Mouse (Mus musculus): ENCODE measurements around the gene Tpm4.
"Not testable (repeated sequence)": the region's sequence is repeated elsewhere in the genome, so short reads cannot be mapped to it uniquely, and the experiment has no call there.

Gene Tpm4

DNA sequence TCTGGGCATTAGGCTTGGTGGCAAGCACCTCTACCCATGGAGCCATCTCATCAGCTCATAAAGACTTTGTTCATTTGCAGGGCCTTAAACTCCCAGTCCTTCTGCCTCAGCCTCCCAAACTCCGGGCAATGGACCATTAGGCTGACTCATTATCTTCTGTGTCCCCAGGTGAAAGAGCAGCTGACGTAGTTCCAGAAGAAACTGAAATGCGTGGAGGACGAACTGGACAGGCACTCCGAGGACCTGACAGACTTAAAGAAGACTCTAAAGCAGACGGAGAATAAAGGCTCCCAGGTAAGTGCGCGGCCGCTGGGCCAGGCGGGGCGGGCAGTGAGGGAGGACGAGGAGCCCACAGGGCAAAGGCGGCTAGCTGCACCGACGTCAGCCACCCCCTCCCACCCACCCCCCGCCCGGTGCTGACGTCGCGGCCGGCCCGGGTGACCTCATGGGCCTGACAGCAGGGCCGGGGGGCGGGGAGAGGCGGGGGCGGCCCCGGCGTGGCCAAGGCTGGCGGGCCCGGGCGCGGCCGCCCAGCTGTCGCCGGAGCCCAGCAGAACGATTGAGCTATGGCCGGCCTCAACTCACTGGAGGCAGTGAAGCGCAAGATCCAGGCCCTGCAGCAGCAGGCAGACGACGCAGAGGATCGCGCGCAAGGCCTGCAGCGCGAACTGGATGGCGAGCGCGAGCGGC lies at the start of gene Tpm4:
Gene Tpm4, plus strand, starts transcription at position 220 of the 690 bp plus-strand sequence.
- no peak for DNase-seq (ENCODE audit: low read depth)

DNA sequence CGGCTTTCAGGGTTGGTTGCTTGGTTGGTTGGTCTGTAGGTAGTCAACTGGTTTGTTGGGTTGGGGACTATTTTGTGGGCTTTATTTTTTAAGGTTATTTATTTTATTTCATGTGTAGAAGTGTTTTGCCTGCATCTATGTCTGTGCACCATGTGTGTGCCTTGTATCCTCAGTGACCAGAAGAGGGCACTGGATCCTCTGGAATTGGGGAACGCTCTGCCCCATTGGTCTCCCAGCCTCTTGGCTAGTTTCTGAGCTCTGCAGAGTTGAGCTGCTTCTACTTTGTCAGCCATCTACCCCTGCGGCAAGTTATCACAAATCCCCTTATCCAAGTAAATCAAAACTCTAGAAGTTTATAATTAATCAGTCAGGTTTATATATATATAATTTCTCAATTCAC lies 47.2 kb upstream of the Tpm4 start:
- DNase-seq (ENCODE audit: low read depth): not testable (repeated sequence)

DNA sequence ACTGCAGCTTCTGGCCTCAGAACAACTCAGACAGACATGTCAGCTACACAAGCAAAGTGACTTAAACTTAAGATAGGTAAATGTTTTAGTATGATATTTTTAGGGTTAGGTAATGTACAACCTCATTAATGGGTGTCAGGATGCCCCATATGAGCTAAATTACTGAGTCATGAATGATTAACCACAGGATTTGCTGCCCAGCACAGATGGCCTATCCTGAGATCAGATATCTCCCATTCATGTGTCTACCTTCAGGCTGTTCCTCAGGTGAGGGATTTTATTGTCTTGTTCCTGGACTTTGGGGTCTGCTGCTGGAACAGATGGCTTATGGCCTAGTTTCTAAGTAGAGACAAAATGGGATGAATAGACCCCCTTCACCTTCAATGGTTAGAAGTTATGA lies 38.1 kb upstream of the Tpm4 start:
- not testable (repeated sequence) for DNase-seq (ENCODE audit: low read depth)

DNA sequence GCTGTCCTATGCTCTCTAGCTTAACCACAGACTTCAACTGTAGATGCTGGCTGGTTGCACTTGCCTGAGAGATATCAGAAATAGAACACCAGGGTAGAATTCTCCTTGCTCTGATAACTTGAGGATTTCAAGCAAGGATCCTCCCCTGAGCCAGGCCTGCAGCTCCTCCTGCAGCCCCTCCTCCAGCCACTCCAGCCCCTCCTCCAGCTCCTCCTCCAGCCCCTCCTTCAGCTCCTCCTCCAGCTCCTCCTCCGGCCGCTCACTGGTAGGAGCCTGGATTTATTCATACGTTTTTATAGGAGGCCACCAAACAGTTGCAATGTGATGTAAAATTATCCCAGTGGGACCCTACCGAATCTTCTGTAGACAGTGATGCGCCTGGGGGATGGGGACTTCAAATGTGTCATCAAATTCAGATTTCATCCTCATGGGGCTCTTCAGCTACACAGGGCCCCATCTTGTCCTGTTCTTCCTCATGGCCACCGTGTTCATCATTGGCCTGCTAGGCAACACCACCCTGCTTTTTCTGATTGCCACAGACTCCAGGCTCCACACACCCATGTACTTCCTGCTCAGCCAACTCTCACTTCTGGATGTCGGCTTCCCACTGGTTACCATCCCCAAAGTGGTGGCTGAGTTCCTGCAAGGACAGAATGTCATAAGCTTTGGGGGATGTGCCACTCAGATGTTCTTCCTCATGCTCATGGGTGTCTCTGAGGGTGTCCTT lies 35.2 kb upstream of the Tpm4 start:
- DNase-seq (ENCODE audit: low read depth): not testable (repeated sequence)

DNA sequence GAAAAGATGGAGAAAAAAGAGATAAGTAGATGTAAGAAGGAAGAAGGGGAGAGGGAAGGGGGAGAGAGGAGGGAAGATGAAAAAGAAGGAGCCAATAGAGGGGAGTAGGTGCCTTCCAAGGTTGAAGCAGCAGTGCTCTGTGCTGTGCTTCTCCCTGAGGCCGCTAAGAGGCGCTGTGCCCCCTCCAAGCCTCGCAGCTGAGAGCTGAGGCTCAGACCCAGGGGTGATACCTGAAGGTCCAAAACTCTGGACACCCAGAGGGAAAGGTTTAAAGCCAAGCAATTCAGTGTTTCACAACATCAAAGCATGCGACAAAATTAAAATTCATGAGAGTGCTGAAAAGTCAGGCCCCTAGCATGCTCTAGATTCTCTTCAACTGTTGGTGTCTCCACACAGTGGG lies 29.6 kb upstream of the Tpm4 start:
- no peak for DNase-seq (ENCODE audit: low read depth)

DNA sequence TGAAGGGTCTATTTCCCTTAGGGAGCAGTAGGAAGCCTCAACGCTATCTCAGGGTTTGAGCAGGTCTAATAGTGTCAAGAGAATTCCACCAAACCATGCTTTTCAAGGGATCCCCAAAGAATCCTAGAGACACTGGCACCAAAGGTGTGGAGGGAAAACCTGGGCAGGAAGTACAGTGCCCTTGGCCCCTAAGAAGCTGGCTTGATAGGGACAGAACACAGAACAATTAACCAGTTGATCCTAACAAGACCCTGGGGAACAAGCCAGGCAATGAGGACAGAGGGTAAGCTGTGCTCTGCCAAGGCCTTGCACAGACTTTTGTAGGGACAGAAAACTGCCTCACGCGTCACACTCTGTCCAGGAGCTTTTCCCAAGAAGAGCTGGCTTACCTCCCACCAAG lies 28.0 kb upstream of the Tpm4 start, which contains the start of gene Olfr374:
Gene Olfr374, plus strand, starts transcription at position 301 of the 400 bp plus-strand sequence.
- DNase-seq (ENCODE audit: low read depth): no peak

DNA sequence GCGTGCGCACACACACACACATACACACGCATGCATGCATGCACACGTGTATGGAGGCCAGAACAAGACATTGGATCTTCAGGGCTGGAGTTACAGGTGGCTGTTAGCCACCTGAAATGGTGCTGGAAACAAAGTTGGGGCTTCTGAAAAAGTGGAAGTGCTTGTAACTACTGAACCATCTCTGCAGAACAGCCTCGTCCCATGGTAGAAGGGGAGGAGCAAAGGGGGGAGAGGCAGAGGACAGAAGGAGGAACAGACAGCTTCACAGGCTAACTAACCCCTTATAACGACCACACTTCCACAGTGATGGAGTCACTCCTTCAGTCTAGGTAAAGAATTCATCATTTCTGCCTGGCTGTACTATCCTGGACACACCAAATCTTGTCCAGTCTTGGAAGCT lies 23.9 kb upstream of the Tpm4 start:
- no peak for DNase-seq (ENCODE audit: low read depth)

DNA sequence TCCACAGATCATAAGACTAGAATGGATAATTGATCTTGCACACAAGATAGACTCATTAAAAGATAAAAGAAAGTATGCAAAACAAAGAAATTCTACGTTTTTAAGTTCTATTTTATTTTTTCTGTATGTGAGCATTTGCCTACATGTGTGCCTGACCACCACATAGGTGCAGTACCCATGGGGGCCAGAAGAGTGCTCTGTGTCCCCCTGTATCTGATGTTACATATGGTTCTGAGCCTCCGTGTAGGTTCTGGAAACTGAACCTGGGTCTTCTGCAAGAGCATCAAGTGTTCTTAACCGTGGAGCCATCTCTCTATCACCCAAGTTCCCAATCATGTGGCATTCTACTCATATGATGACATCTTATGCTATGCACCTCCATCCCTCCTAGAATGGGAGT lies 22.3 kb upstream of the Tpm4 start:
- no peak for DNase-seq (ENCODE audit: low read depth)

DNA sequence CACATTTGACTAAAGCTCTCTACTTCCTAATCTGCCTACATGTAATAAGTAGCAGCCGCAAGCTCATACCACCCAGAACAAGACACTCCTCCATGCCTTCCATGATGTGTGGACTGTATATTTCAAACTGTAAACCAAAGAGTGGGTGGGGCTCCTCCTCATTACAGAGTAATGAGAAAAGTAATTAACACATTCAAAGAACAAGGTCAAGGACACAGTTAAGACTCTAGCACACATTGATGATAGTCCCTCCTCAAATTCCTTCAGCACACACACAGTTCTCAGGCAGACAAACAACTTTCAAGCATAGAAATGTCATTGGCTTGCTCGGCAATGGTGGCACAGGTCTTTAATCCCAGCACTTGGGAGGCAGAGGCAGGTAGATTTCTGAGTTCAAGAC lies 19.6 kb upstream of the Tpm4 start:
- no peak for DNase-seq (ENCODE audit: low read depth)

DNA sequence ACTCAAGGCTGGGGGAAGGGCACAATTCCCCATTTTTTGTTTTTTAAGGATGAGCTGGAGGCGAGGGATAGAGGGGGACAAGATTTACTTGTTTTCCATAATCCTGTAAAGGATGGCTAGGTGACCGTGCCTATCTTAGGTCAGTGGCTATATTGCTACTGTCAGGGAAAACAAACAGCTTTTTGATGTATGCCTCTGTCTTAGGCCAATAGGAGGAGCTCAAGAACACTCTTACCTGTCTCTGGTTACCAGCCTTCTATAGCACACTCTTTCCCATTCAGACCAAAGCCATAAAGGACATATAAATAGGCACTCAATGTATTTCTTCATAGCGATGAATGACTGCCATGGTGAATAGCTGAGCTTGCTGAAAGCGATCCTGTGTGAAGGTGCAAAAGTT lies 16.2 kb upstream of the Tpm4 start:
- no peak for DNase-seq (ENCODE audit: low read depth)

DNA sequence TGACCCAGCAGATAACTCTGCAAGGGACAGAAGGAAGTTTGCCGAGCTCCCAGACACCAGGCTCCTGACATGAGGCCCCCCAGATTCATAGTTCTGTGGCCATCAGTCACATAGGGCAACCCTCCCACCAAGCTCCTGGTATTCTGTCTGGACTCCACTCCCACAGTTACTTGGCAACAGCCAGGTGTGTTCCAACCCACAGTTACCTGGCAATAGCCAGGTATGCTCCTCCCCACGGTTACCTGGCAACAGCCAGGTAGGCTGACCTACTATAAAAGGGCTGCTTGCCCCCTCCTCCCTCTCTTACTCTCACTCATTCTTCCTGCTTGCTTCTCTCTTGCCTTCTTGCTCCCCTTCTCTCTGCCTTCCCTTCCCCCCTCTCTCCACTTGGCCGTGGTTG lies 13.3 kb upstream of the Tpm4 start:
- not testable (repeated sequence) for DNase-seq (ENCODE audit: low read depth)

DNA sequence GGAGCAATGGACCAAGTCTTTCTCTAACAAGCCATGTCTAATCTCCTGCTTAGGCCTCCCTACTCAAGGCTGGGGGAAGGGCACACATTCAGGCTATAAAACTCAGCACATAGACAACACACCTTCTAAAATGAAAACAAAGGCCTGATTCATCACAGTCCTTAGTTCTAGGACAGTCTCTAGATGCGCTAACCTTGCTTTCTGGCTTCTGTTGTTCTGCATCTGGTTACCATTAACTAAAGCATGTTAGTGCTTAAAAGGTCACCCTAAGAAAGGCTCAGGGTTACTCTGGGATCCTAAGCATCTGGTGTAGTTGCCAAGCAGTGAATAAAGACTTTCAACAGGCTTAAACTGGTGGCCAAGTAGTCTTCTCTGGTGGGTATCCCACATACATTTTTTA lies 12.8 kb upstream of the Tpm4 start:
- DNase-seq (ENCODE audit: low read depth): no peak

DNA sequence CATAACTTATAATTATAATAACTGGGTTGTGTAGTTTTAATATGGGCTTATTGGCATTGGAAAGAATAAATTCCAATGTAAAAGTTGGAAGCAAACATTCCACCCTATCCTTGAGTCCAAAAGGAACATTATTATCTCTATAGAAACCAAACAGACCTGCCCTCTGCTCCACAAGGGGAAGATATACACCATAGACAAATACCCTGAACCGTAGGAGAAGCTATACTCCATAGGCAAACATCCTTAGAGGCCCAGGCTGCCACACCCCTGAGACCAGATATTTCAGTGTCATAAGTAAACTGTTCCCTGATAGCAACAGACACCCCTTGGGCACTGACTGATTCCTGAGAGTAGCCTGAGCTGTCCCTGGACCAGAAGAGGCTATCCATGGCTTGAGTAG lies 6.9 kb upstream of the Tpm4 start:
- no peak for DNase-seq (ENCODE audit: low read depth)

DNA sequence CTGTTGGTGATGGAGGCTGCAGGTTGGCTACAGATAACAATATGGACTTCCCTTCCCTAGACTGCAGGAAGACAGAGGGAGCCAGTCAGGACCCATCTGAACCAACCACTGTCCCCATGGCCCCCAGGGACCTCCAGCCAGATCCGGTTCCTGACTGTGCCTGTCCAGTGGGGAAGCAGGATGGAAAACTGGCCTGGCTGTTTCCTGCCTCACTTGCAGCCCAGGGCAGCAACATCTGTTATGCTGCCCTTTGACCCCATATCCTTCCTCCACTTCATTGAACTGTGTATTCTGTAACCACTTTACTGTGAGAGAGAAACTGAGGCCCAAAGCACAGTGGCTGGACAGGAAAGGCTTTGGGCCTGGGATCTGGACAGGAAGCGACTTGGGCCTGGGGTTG lies 3.5 kb upstream of the Tpm4 start:
- DNase-seq (ENCODE audit: low read depth): no peak

DNA sequence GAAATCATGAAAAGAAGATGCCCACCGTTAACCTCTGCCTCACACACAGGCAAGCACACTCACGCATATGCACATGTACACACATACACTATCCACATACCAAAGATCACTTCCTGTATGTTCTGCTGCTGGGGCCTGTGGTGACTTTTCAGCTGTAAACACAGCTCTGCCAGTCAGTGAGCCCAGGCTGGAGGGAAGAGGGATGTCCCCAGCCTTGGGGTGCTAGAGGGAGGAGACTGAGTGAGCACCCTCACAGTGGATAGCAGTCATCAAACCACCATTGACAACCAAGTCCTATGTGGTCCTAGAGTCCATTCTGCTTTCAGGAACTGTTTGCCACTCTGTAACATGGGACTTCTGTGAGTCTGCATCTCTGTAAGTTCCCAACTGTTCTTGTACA lies 2.9 kb upstream of the Tpm4 start:
- no peak for DNase-seq (ENCODE audit: low read depth)

DNA sequence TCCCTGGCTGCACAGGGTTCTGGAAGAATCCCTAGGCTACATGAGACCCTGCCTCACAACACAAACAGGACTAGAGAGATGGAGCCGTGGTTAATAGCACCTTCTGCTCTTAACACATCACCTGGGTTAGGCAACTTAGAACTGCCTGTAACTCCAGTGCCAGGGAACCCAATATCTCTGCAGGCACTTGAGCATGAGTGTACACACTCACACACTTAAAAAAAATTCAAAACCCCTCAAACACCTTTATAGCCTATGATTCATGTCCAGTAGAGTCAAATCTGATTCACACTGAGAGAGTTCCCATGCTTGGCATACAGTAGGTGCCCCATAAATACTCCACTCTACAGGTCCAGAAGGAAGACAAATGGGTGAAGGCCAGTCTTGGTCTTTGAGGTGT lies 2.4 kb upstream of the Tpm4 start:
- no peak for DNase-seq (ENCODE audit: low read depth)

DNA sequence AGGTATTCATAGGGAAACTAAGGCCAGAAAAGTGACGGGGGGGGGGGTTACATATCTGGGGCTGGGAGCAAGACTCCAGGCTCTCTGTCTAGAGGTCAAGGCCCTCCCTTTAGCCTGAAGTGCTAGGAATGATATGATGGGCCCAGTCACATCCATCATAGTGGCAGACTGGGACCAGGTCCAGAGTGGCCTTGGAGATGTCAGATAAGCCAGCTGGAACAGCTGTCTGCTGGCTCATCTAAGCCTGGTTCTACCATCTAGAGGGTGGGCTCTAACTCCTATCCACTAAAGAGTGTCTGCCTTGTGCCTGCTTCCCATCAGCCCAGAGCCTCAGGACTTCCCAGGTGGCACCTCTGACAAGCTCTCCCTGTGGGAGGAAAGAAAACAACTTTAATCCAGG lies 1.9 kb upstream of the Tpm4 start:
- DNase-seq (ENCODE audit: low read depth): no peak

DNA sequence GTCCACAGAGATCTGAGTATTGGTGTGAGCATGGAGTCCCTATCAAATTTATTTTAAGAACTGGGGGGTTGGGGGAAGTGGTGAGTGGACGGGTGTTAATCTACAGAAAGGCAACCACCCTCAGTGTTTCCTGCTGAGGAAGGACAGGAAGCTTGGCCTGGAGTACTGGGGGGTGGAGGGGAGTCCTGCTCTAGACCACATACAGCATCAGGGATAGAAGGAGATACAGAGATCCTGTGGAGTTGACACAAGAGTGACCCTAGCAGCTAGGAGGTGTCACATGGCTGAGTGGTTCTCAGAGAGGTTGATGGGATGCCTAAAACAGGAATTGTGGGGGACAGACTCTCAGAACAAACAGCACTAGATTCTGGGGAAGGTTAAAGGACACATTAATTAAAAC lies 1.3 kb upstream of the Tpm4 start:
- DNase-seq (ENCODE audit: low read depth): no peak

DNA sequence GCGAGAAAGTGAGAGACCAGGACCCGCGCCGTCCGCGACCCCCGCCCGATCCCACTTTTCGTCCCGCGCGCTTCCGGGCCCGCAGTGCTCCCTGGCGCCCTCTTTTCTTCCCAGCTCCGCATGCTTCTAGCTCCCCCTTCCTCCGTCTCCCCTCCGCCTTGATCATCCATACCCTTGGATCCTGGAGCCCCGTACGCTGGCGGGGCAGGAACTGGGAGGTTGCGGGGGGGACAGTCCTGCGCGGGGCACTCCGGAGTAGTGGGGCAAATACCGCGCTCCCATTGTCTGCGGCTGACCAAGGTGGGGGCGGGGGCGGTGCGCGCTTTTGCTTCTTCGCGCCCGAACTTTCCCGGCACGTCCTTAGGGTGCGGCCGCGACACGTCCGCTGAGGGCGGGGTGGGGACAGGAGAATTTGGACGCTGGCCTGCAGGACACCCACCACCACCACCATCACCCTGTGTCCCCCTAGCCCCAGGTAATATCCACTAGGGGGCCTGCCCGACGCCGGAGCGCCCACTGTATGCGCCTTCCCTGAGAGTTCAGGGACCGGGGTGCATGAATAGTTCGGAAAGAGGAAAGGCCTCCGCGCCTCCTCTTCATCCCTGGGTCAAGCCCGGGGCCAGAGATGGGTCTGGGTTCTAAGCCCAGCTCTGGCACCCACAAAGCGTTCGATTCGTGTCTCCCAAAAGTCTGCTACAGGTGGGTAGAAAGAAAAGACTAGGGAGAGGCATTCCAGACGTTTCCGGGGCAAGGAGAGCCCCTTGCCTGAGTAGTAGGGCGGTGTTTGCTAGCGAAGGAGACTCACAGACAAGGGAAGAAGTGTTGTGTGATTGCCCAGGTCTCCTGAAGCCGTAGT lies 899 bp downstream of the Tpm4 start:
- DNase-seq (ENCODE audit: low read depth): no peak

DNA sequence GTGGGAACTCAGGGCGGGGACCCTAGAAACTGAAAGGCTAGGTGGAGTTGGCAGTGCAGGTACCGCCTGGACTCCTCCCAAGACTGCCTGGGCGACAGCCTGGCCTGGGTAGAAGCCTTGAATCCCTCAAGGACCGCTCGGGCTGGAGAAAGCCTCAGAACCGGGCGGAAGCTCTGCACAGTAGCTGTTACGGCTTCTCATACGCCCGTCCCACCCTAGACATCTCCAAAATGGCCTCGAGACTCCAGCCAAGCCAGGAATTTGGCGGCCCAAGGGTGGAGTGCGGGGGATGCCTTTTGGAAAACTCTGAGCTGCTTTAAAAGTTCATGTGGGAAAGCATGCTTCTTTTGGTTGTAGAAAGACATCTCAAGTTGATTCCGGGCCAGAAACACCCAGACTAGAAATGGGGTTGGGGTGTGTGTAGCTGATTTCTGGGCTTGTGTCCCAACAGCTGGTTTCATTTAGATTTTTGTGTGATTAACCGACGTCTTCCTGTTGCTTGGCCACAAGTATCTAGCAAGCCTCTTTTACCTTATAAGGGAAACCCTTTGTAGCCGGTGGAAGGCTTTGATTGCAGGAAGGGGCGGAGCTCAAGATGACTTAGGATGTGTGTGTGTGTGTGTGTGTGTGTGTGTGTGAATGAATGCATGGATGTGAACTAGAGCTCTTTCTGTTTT lies 1.7 kb downstream of the Tpm4 start:
- no peak for DNase-seq (ENCODE audit: low read depth)

DNA sequence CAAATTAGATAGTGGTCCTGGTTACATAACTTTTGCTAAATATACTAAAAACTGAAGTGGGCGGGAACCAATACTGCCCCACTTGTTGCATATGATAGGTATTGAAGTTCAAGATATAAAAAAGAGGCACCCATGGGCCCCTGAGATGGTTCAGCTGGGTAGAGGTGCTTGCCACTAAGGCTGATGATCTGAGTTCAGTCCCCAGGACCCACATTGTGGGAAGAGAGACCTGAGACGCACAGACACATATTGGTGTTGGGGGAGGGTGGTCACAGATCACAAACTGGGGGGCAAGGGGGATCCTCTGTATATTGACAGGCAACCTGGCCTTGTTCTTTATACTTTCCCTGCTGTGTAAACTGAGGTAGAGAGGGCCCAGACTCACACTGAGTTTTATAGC lies 2.7 kb downstream of the Tpm4 start:
- no peak for DNase-seq (ENCODE audit: low read depth)

DNA sequence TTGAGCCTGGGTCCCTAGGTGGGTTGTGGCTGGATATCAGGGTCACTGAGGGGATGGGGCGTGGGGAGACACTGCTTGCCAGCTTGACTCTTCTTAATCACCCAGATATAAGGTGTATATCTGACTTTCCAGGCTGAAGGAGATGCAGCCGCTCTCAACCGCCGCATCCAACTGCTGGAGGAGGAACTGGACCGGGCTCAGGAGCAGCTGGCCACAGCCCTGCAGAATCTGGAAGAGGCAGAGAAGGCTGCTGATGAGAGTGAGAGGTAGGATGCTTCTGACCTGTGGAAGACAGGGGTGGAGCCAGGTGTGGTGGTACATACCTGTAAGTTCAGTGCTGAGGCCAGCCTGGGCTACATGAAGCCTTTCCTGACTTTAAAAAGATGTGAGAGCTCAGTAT lies 3.7 kb downstream of the Tpm4 start:
- DNase-seq (ENCODE audit: low read depth): no peak

Data from c-Kit-positive CD71-positive TER-119-negative erythroid progenitor cells, embryonic 14.5 days (primary cell).